Mouse (Mus musculus): ENCODE results near the gene Arl6ip5. TPM values are rescaled to one million over a fixed set of nuclear protein-coding genes. Genes with fewer than 3 reads are reported as not detected.
"Not testable (repeated sequence)": the region's sequence is repeated elsewhere in the genome, so short reads cannot be mapped to it uniquely, and the experiment has no call there.

Arl6ip5 gene
- total RNA-seq, 2 experiments from 2014 or later = 195 to 205 TPM

- no peak overlapping the region for H3K27ac ChIP-seq
- TF ChIP-seq CTCF (IDR thresholded peaks at IDR 0.05) = no peak
- no peak for DNase-seq (ENCODE audit: extremely low spot score in 1 of 2, low spot score in 2 of 2)
- H3K4me3 ChIP-seq = no peak overlapping the region
- intact Hi-C loops (cut with DNase I) = no loop called here
These were observed 48.0 kb downstream of the Arl6ip5 start for GRCm38 (mm10) chr6:97258489-97258888.

- H3K27ac ChIP-seq; DNase-seq (ENCODE audit: extremely low spot score in 1 of 2, low spot score in 2 of 2); intact Hi-C loops (cut with DNase I); H3K4me3 ChIP-seq: not testable (repeated sequence)
These were observed 49.4 kb downstream of the Arl6ip5 start for GRCm38 (mm10) chr6:97259926-97260325.

GRCm38 (mm10) chr6:97262229-97262628 lies 51.7 kb downstream of the Arl6ip5 start:
- H3K27ac ChIP-seq = no peak overlapping the region
- intact Hi-C loops (cut with DNase I) = no loop called here
- no peak overlapping the region for H3K4me3 ChIP-seq
- no peak for DNase-seq (ENCODE audit: extremely low spot score in 1 of 2, low spot score in 2 of 2)
- no peak for TF ChIP-seq CTCF (IDR thresholded peaks at IDR 0.05)

GRCm38 (mm10) chr6:97263750-97264149 lies 53.3 kb downstream of the Arl6ip5 start:
- intact Hi-C loops (cut with DNase I); H3K27ac ChIP-seq; H3K4me3 ChIP-seq; DNase-seq (ENCODE audit: extremely low spot score in 1 of 2, low spot score in 2 of 2): not testable (repeated sequence)
- TF ChIP-seq CTCF (IDR thresholded peaks at IDR 0.05) = peak; percentile 7; the same call in 1 of the 2 replicates

GRCm38 (mm10) chr6:97265240-97265639 lies 54.8 kb downstream of the Arl6ip5 start:
- intact Hi-C loops (cut with DNase I) = no loop called here

GRCm38 (mm10) chr6:97265705-97266104 lies 55.2 kb downstream of the Arl6ip5 start:
- TF ChIP-seq CTCF (IDR thresholded peaks at IDR 0.05) = no peak
- Histone ChIP-seq H3K27ac (no peak overlapping the region), H3K4me3 (no peak overlapping the region)
- DNase-seq (ENCODE audit: extremely low spot score in 1 of 2, low spot score in 2 of 2) = no peak
- intact Hi-C loops (cut with DNase I) = no loop called here

More at GRCm38 (mm10) chr6:97265240-97265639, 54.8 kb downstream of the Arl6ip5 start:
- DNase-seq (ENCODE audit: extremely low spot score in 1 of 2, low spot score in 2 of 2) = no peak
- TF ChIP-seq CTCF (IDR thresholded peaks at IDR 0.05) = no peak
- H3K27ac ChIP-seq = no peak overlapping the region
- H3K4me3 ChIP-seq = no peak overlapping the region

- H3K27ac ChIP-seq = no peak overlapping the region
- TF ChIP-seq CTCF (IDR thresholded peaks at IDR 0.05) = no peak
- intact Hi-C loops (cut with DNase I) = no loop called here
- no peak for DNase-seq (ENCODE audit: extremely low spot score in 1 of 2, low spot score in 2 of 2)
- H3K4me3 ChIP-seq = no peak overlapping the region
These were observed 56.2 kb downstream of the Arl6ip5 start for GRCm38 (mm10) chr6:97266661-97267060.

GRCm38 (mm10) chr6:97267132-97267531 lies 56.6 kb downstream of the Arl6ip5 start:
- no peak for DNase-seq (ENCODE audit: extremely low spot score in 1 of 2, low spot score in 2 of 2)
- TF ChIP-seq CTCF (IDR thresholded peaks at IDR 0.05) = no peak
- intact Hi-C loops (cut with DNase I) = no loop called here
- no peak overlapping the region for H3K27ac ChIP-seq
- H3K4me3 ChIP-seq = no peak overlapping the region

- no peak for TF ChIP-seq CTCF (IDR thresholded peaks at IDR 0.05)
- H3K27ac ChIP-seq = no peak overlapping the region
- no peak overlapping the region for H3K4me3 ChIP-seq
- no peak for DNase-seq (ENCODE audit: extremely low spot score in 1 of 2, low spot score in 2 of 2)
- intact Hi-C loops (cut with DNase I) = no loop called here
These were observed 59.1 kb downstream of the Arl6ip5 start for GRCm38 (mm10) chr6:97269596-97269995.

- DNase-seq (ENCODE audit: extremely low spot score in 1 of 2, low spot score in 2 of 2) = no peak
- H3K4me3 ChIP-seq = no peak overlapping the region
- no peak overlapping the region for H3K27ac ChIP-seq
- intact Hi-C loops (cut with DNase I) = no loop called here
- no peak for TF ChIP-seq CTCF (IDR thresholded peaks at IDR 0.05)
These were observed 61.9 kb downstream of the Arl6ip5 start for GRCm38 (mm10) chr6:97272349-97272748.

GRCm38 (mm10) chr6:97273058-97273710 lies 62.7 kb downstream of the Arl6ip5 start:
- DNase-seq (ENCODE audit: extremely low spot score in 1 of 2, low spot score in 2 of 2) = no peak
- intact Hi-C loops (cut with DNase I) = no loop called here
- no peak overlapping the region for H3K4me3 ChIP-seq
- H3K27ac ChIP-seq = no peak overlapping the region
- no peak for TF ChIP-seq CTCF (IDR thresholded peaks at IDR 0.05)

- intact Hi-C loops (cut with DNase I) = no loop called here
- TF ChIP-seq CTCF (IDR thresholded peaks at IDR 0.05) = no peak
- DNase-seq (ENCODE audit: extremely low spot score in 1 of 2, low spot score in 2 of 2) = no peak
- no peak overlapping the region for H3K4me3 ChIP-seq
- H3K27ac ChIP-seq = no peak overlapping the region
These were observed 63.3 kb downstream of the Arl6ip5 start for GRCm38 (mm10) chr6:97273777-97274176.

GRCm38 (mm10) chr6:97275760-97276159 lies 65.3 kb downstream of the Arl6ip5 start:
- H3K27ac ChIP-seq = no peak overlapping the region
- no peak for DNase-seq (ENCODE audit: extremely low spot score in 1 of 2, low spot score in 2 of 2)
- intact Hi-C loops (cut with DNase I) = loop anchor here (5.0 kb wide), 1 partner anchor 232 kb away; no protein-coding TSS in a partner anchor
- H3K4me3 ChIP-seq = no peak overlapping the region
- TF ChIP-seq CTCF (IDR thresholded peaks at IDR 0.05) = no peak
